Mouse (Mus musculus) cerebellum, adult 11 months (tissue): ENCODE measurements around the gene Tinagl1.

Source experiments
- DNase-seq: peaks from one replicate; pipeline ENCODE4 v3.0.0; 2022

Gene Tinagl1

GRCm38 (mm10) chr4:130177087-130177486 is 2.2 kb upstream of the Tinagl1 start:
- no peak for DNase-seq

GRCm38 (mm10) chr4:130176156-130176720 is 1.3 kb upstream of the Tinagl1 start:
- DNase-seq: no peak

- DNase-seq: no peak
These were observed 439 bp downstream of the Tinagl1 start for GRCm38 (mm10) chr4:130174335-130175031.

- peak; percentile 16 for DNase-seq
These were observed 1.0 kb downstream of the Tinagl1 start for GRCm38 (mm10) chr4:130173911-130174311.

GRCm38 (mm10) chr4:130173060-130173822 is 1.7 kb downstream of the Tinagl1 start:
- DNase-seq: no peak

GRCm38 (mm10) chr4:130171951-130172765 is 2.8 kb downstream of the Tinagl1 start:
- no peak for DNase-seq

GRCm38 (mm10) chr4:130170362-130170761 is 4.6 kb downstream of the Tinagl1 start:
- DNase-seq: no peak

GRCm38 (mm10) chr4:130169411-130169971 is 5.4 kb downstream of the Tinagl1 start:
- DNase-seq: no peak

GRCm38 (mm10) chr4:130168280-130169183 is 6.4 kb downstream of the Tinagl1 start:
- DNase-seq: no peak

- no peak for DNase-seq
These were observed 7.1 kb downstream of the Tinagl1 start for GRCm38 (mm10) chr4:130167814-130168213.

GRCm38 (mm10) chr4:130167321-130167720 is 7.6 kb downstream of the Tinagl1 start:
- DNase-seq: no peak

GRCm38 (mm10) chr4:130166592-130166991 is 8.3 kb downstream of the Tinagl1 start:
- DNase-seq: no peak

GRCm38 (mm10) chr4:130166061-130166460 is 8.9 kb downstream of the Tinagl1 start:
- DNase-seq: no peak

GRCm38 (mm10) chr4:130164121-130164520 is 10.8 kb downstream of the Tinagl1 start:
- DNase-seq: no peak

- no peak for DNase-seq
These were observed 11.5 kb downstream of the Tinagl1 start for GRCm38 (mm10) chr4:130163391-130163861.

GRCm38 (mm10) chr4:130161349-130161748 is 13.6 kb downstream of the Tinagl1 start:
- DNase-seq: no peak

GRCm38 (mm10) chr4:130156812-130157371 is 18.0 kb downstream of the Tinagl1 start:
- DNase-seq: no peak

- no peak for DNase-seq
These were observed 20.7 kb downstream of the Tinagl1 start for GRCm38 (mm10) chr4:130154250-130154649.

GRCm38 (mm10) chr4:130148405-130148804 is 26.5 kb downstream of the Tinagl1 start:
- DNase-seq: no peak

GRCm38 (mm10) chr4:130141786-130142185 is 33.1 kb downstream of the Tinagl1 start:
- DNase-seq: no peak

- DNase-seq: no peak
These were observed 33.9 kb downstream of the Tinagl1 start for GRCm38 (mm10) chr4:130140992-130141402.
